Mouse (Mus musculus): ENCODE data around the gene Otud7a.

Otud7a gene

GRCm38 (mm10) chr7:63717903-63718302 lies 273.4 kb downstream of the Otud7a start:
- no peak for DNase-seq (ENCODE audit: low spot score)

- no peak for DNase-seq (ENCODE audit: low spot score)
Observed at GRCm38 (mm10) chr7:63719183-63719944, 274.8 kb downstream of the Otud7a start.

GRCm38 (mm10) chr7:63720682-63721081 lies 276.1 kb downstream of the Otud7a start:
- no peak for DNase-seq (ENCODE audit: low spot score)

GRCm38 (mm10) chr7:63725040-63725729 lies 280.6 kb downstream of the Otud7a start:
- no peak for DNase-seq (ENCODE audit: low spot score)

GRCm38 (mm10) chr7:63729605-63730004 lies 285.1 kb downstream of the Otud7a start:
- DNase-seq (ENCODE audit: low spot score) = no peak

GRCm38 (mm10) chr7:63730012-63730411 lies 285.5 kb downstream of the Otud7a start:
- no peak for DNase-seq (ENCODE audit: low spot score)

GRCm38 (mm10) chr7:63737725-63738124 lies 293.2 kb downstream of the Otud7a start:
- no peak for DNase-seq (ENCODE audit: low spot score)

- no peak for DNase-seq (ENCODE audit: low spot score)
Observed at GRCm38 (mm10) chr7:63738142-63738541, 293.6 kb downstream of the Otud7a start.

GRCm38 (mm10) chr7:63743116-63743515 lies 298.6 kb downstream of the Otud7a start:
- DNase-seq (ENCODE audit: low spot score) = no peak

GRCm38 (mm10) chr7:63752081-63752480 lies 307.5 kb downstream of the Otud7a start:
- DNase-seq (ENCODE audit: low spot score) = peak; percentile 38

- peak; percentile 25 for DNase-seq (ENCODE audit: low spot score)
Observed at GRCm38 (mm10) chr7:63753274-63753751, 308.8 kb downstream of the Otud7a start.

GRCm38 (mm10) chr7:63754573-63755475 lies 310.3 kb downstream of the Otud7a start:
- no peak for DNase-seq (ENCODE audit: low spot score)

- peak; percentile 90 for DNase-seq (ENCODE audit: low spot score)
Observed at GRCm38 (mm10) chr7:63755476-63755948, 311.0 kb downstream of the Otud7a start.

GRCm38 (mm10) chr7:63757136-63757677 lies 312.7 kb downstream of the Otud7a start:
- no peak for DNase-seq (ENCODE audit: low spot score)

GRCm38 (mm10) chr7:63757678-63758239 lies 313.2 kb downstream of the Otud7a start:
- no peak for DNase-seq (ENCODE audit: low spot score)

GRCm38 (mm10) chr7:63758240-63758826 lies 313.8 kb downstream of the Otud7a start:
- no peak for DNase-seq (ENCODE audit: low spot score)

GRCm38 (mm10) chr7:63759606-63760005 lies 315.1 kb downstream of the Otud7a start:
- no peak for DNase-seq (ENCODE audit: low spot score)

GRCm38 (mm10) chr7:63762529-63762928 lies 318.0 kb downstream of the Otud7a start:
- DNase-seq (ENCODE audit: low spot score) = no peak

- DNase-seq (ENCODE audit: low spot score) = no peak
Observed at GRCm38 (mm10) chr7:63768398-63769029, 324.0 kb downstream of the Otud7a start.

GRCm38 (mm10) chr7:63773268-63773667 lies 328.7 kb downstream of the Otud7a start:
- no peak for DNase-seq (ENCODE audit: low spot score)

GRCm38 (mm10) chr7:63774291-63774690 lies 329.7 kb downstream of the Otud7a start:
- no peak for DNase-seq (ENCODE audit: low spot score)

Data from ovary, postnatal 14 days (tissue).